Comparison of ENCODE assay signal across 8 mouse cellular contexts in genomic region chr9:51008068-51008840, GRCm38 (mm10). TPM values are rescaled to one million over a fixed set of nuclear protein-coding genes. Genes with fewer than 3 reads are reported as not detected.
DNase-seq lines count a peak whose midpoint lies in the region; ATAC-seq and TF ChIP-seq lines count a peak whose summit lies in the region.

No protein-coding gene starts in this region.

- no peaks in the 10 kb centered on the region for H3K36me3 ChIP-seq in stomach, embryonic 15.5 days

- under 1% methylated on average over 65 of the region's 65 CpGs for WGBS in cerebellum, adult 2 months
- WGBS in stomach, embryonic 15.5 days = under 1% methylated on average over 63 of the region's 65 CpGs

- H3K4me1 ChIP-seq in cerebellum, adult 2 months (ENCODE audit: control insufficient read depth, insufficient read depth, low read length) = no peaks in the 10 kb centered on the region
- H3K4me1 ChIP-seq in stomach, embryonic 15.5 days = 0 out of 2 replicates have a peak, but pooled peaks cover 2% of the 10 kb centered on the region

- no peak for TF ChIP-seq POLR2A in cerebellum, adult 2 months (IDR thresholded peaks at IDR 0.05; ENCODE audit: borderline replicate concordance, insufficient read depth, low read length)

- peak overlapping the region; percentile 76 for H3K4me2 ChIP-seq in stomach, embryonic 15.5 days

- TF ChIP-seq CTCF in cerebellum, adult 2 months (IDR thresholded peaks at IDR 0.05; ENCODE audit: borderline replicate concordance, insufficient read depth, low read depth, low read length) = no peak

- no peak for DNase-seq in cerebellum, adult 2 months
- no peak for DNase-seq in cerebellum, postnatal 25 days
- peak; percentile 8 for DNase-seq in urinary bladder, postnatal 14 days (ENCODE audit: low spot score)
- no peak for DNase-seq in urinary bladder, postnatal 25 days (ENCODE audit: low spot score)
- peak; percentile 22 to 67 for DNase-seq in frontal cortex, postnatal 14 days (ENCODE audit: low spot score in 2 of 2)
- peak; percentile 70 for DNase-seq in kidney, postnatal 10 days
- DNase-seq in lung, postnatal 36 days = peak; percentile 21

- no peaks in the 10 kb centered on the region for H3K27me3 ChIP-seq in cerebellum, adult 2 months (ENCODE audit: control insufficient read depth, insufficient read depth, low read length)
- H3K27me3 ChIP-seq in stomach, embryonic 15.5 days (replicated peaks) = no peaks in the 10 kb centered on the region

- H3K9me3 ChIP-seq in stomach, embryonic 15.5 days = no peaks in the 10 kb centered on the region

- peak overlapping the region; percentile 87 for H3K27ac ChIP-seq in cerebellum, adult 2 months (ENCODE audit: insufficient read depth, low read length)
- H3K27ac ChIP-seq in stomach, embryonic 15.5 days = peak overlapping the region; percentile 94

- H3K4me3 ChIP-seq in cerebellum, adult 2 months (replicated peaks; ENCODE audit: insufficient read depth, low read depth, low read length) = peak overlapping the region; percentile 88
- H3K4me3 ChIP-seq in stomach, embryonic 15.5 days (replicated peaks) = peak overlapping the region; percentile 91

- peak overlapping the region; percentile 96 for H3K9ac ChIP-seq in stomach, embryonic 15.5 days

- ATAC-seq in stomach, embryonic 15.5 days (ENCODE audit: insufficient read depth, low FRiP score, low read depth) = peak; percentile 55

RNA-seq across cellular contexts. Expression of gene Sik2, which starts 0.6 kb away (rescaled TPM):
- 23.1 and 23.6 TPM in 2 replicates for polyA plus RNA-seq in cerebellum, adult 2 months (2012; rRNA removed)
- polyA plus RNA-seq in stomach, embryonic 15.5 days (2015; fragmentation: Nextera tagmentation; extraction: Ambion mirVana) = 18.5 and 18.9 TPM in 2 replicates

RNA-seq across cellular contexts. Expression of gene Btg4, which starts 52.4 kb away (rescaled TPM):
- polyA plus RNA-seq in cerebellum, adult 2 months (2012; rRNA removed) = not detected in 2 replicates
- polyA plus RNA-seq in stomach, embryonic 15.5 days (2015; fragmentation: Nextera tagmentation; extraction: Ambion mirVana) = not detected in 2 replicates

Comparison
In these comparisons a context has a peak if more than half of its experiments do, and no peak if none do; other contexts are left out.
1. DNase-seq: peak in urinary bladder, postnatal 14 days (single experiment), frontal cortex, postnatal 14 days (2 of 2), kidney, postnatal 10 days (single experiment) and lung, postnatal 36 days (single experiment); none in cerebellum, adult 2 months (0 of 2), cerebellum, postnatal 25 days (0 of 2) and urinary bladder, postnatal 25 days (single experiment).